ENCODE assay signal across 1 mouse cellular context in the genomic region with DNA sequence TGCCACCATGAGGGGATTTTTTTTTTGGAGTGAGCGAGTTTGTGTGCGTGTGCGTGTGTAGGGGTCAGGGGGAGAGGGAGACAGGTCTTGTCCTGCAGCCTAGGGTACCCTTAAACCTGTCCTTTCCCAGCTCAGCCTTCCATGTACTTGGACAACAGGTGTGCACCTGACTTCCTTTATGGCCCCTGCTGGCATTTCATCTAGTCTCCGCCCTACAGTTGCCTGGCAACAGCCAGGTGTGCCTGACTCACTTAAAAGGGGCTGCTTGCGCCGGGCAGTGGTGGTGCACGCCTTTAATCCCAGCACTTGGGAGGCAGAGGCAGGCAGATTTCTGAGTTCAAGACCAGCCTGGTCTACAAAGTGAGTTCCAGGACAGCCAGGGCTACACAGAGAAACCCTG. TPM values are rescaled to one million over a fixed set of nuclear protein-coding genes. Genes with fewer than 3 reads are reported as not detected.
"Had no signal": no experiment of that assay in that cellular context is flagged by ENCODE, and none has a peak within 500 bp of the region (broad histone marks: within the 10 kb centered on the region; RNA-seq: fewer than 3 reads in every experiment).

No protein-coding gene starts in this region.

RNA-seq across cellular contexts. Expression of gene Atp1a3, which starts 38.8 kb away (rescaled TPM):
- total RNA-seq: gastrocnemius, adult 2 months had no signal
